Mouse (Mus musculus) thymus, postnatal 14 days (tissue): Measurements from ENCODE around the gene Copz2.

ENCODE experiments used
- DNase-seq: peaks from one replicate; pipeline ENCODE4 v3.0.0; 2021

Gene Copz2

DNA sequence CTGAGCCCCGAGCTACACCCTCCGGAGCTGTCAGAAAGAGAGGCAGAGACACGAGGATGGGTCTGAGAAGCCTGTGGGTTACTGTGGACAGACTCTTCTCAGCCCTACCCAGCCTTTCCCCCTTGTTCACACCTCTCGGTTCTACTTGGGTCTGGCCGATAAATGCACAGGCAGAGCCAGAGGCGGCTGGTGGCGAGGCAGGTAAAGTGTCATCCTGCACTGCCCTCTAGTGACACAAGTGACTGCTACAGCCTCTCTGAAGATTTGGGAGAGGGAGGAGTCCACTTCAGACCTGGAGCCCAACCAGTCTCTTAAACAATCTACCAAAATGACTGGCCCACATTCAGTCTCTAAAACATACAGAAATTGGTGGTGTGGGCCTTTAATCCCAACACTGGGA lies 60.3 kb downstream of the Copz2 start:
- DNase-seq, result peak; percentile 77
